Mouse (Mus musculus) liver, embryonic 11.5 days (tissue): ENCODE results near the gene Ybx3. TPM values are rescaled to one million over a fixed set of nuclear protein-coding genes. Genes with fewer than 3 reads are reported as not detected.

Experiments used
- ATAC-seq: fragments of 200-750 bp; cut with Nextera tagmentation; replicated peaks from 2 replicates; pipeline ENCODE4 v1.8.0; 2017; ENCODE audit warnings: moderate number of reproducible peaks, mild to moderate bottlenecking, moderate TSS enrichment, moderate library complexity; ENCODE audit not compliant: low FRiP score
- DNase-seq: peaks from one replicate; pipeline ENCODE4 v3.0.0-alpha.2; 2017; ENCODE audit warnings: low spot score
- H3K27ac ChIP-seq: fragments of 300-500 bp; sonication (generic); 2 replicates; pipeline ENCODE4 v1.5.1; 2014; ENCODE audit warnings: mild to moderate bottlenecking, low read depth, low read length, control low read depth
- H3K27me3 ChIP-seq: fragments of 300-500 bp; sonication (generic); replicated peaks from 2 replicates; pipeline ENCODE4 v1.6.1; 2014; ENCODE audit warnings: low read length, mixed read lengths; ENCODE audit not compliant: control insufficient read depth, insufficient read depth
- H3K36me3 ChIP-seq: fragments of 300-500 bp; sonication (generic); 2 replicates; pipeline ENCODE4 v1.6.1; 2014; ENCODE audit warnings: mild to moderate bottlenecking, low read length, moderate library complexity, mixed read lengths; ENCODE audit not compliant: control insufficient read depth, insufficient read depth
- H3K4me1 ChIP-seq: fragments of 300-500 bp; sonication (generic); replicated peaks from 2 replicates; pipeline ENCODE4 v1.6.1; 2014; ENCODE audit warnings: low read length, mixed read lengths; ENCODE audit not compliant: control insufficient read depth, insufficient read depth
- H3K4me2 ChIP-seq: fragments of 300-500 bp; sonication (generic); 2 replicates; pipeline ENCODE4 v1.6.1; 2014; ENCODE audit warnings: mild to moderate bottlenecking, control low read depth, moderate library complexity
- H3K4me3 ChIP-seq: fragments of 300-500 bp; sonication (generic); 2 replicates; pipeline ENCODE4 v1.5.1; 2014; ENCODE audit warnings: low read depth, low read length, control low read depth
- H3K9ac ChIP-seq: fragments of 300-500 bp; sonication (generic); 2 replicates; pipeline ENCODE4 v1.6.1; 2014; ENCODE audit warnings: low read depth, low read length, control low read depth
- H3K9me3 ChIP-seq: fragments of 300-500 bp; sonication (generic); 2 replicates; pipeline ENCODE4 v1.6.1; 2016; ENCODE audit warnings: low read length, inconsistent platforms, mixed read lengths; ENCODE audit not compliant: control insufficient read depth
- WGBS: fragments of 180-500 bp; shearing (Covaris S2); extraction: QIAGEN DNeasy Blood & Tissue Kit; methylation state at CpG from one replicate; pipeline ENCODE4 v1.1.7; 2014; 5-methylcytosine and 5-hydroxymethylcytosine counted together
- polyA plus RNA-seq: library from polyadenylated mRNA; unstranded; fragments of >200 nt; fragmentation: Nextera tagmentation; extraction: Ambion mirVana; gene quantifications from 2 replicates; pipeline ENCODE4 v1.2.1, GENCODE M21; 2014

The Ybx3 gene
- polyA plus RNA-seq, 1 experiment from 2014 or later, result 125 TPM

DNA sequence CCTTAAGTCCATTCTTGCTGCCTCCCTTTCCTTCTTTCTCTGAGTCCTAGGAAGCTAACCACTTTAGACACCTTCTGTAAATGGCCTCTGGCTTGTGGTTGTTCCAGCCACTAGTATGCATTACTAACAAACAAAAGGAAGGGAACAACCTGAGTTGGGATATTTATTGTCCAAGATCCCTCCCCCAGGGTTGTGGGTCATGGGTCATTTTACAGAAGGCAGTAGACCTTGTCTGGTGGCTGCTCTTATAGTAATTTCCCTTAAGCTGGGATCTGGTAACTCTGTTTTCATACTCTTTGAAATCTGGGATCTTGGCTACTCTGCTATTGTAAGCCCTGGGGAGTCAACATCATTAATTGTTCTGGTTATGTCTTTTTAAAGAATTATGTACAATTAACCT, 18.7 kb upstream of the Ybx3 start:
- Histone ChIP-seq H3K27ac (no peak overlapping the region), H3K4me3 (no peak overlapping the region), H3K36me3 (no peaks in the 10 kb centered on the region), H3K9ac (no peak overlapping the region), H3K4me1 (no peaks in the 10 kb centered on the region), H3K27me3 (no peaks in the 10 kb centered on the region), H3K9me3 (no peaks in the 10 kb centered on the region), H3K4me2 (no peak overlapping the region)
- DNase-seq (no peak), ATAC-seq (no peak)

GRCm38 (mm10) chr6:131405896-131406295, 17.6 kb upstream of the Ybx3 start:
- H3K36me3 ChIP-seq, result no peaks in the 10 kb centered on the region
- no peak overlapping the region for H3K9ac ChIP-seq
- ATAC-seq (no peak), DNase-seq (no peak)
- no peak overlapping the region for H3K4me2 ChIP-seq
- H3K4me3 ChIP-seq, result no peak overlapping the region
- no peaks in the 10 kb centered on the region for H3K4me1 ChIP-seq
- WGBS, result 11% methylated on average over 2 of the region's 2 CpGs
- no peaks in the 10 kb centered on the region for H3K9me3 ChIP-seq
- no peak overlapping the region for H3K27ac ChIP-seq
- no peaks in the 10 kb centered on the region for H3K27me3 ChIP-seq

- no peaks in the 10 kb centered on the region for H3K27me3 ChIP-seq
- H3K9ac ChIP-seq, result no peak overlapping the region
- H3K4me3 ChIP-seq, result no peak overlapping the region
- no peaks in the 10 kb centered on the region for H3K9me3 ChIP-seq
- no peaks in the 10 kb centered on the region for H3K4me1 ChIP-seq
- no peaks in the 10 kb centered on the region for H3K36me3 ChIP-seq
- no peak for DNase-seq
- no peak overlapping the region for H3K27ac ChIP-seq
- no peak overlapping the region for H3K4me2 ChIP-seq
- no peak for ATAC-seq
- 75% methylated on average over 4 of the region's 4 CpGs for WGBS
Measured at GRCm38 (mm10) chr6:131405174-131405573, 16.9 kb upstream of the Ybx3 start.

DNA sequence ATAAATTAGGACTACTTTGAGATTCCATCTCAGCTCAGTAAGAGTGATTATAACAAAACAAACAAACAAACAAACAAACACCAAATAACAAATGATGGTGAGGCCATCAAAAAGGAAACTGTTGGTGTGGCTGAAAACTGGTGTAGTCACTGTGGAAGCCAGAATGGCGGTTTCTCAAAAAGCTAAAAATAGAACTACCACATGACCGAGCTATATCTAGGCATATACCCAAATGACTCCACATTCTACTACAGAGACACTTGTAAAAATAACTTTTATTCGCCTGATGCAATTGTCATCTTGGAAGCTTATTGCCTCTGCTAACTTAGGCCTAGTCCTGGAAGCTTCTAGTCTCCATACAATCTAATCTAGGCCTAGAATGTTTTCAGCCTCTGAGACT, 16.0 kb upstream of the Ybx3 start:
- Histone ChIP-seq H3K4me1 (no peaks in the 10 kb centered on the region), H3K4me2 (no peak overlapping the region), H3K27ac (no peak overlapping the region), H3K9me3 (no peaks in the 10 kb centered on the region), H3K36me3 (no peaks in the 10 kb centered on the region), H3K4me3 (no peak overlapping the region), H3K27me3 (no peaks in the 10 kb centered on the region), H3K9ac (no peak overlapping the region)
- DNase-seq (no peak), ATAC-seq (no peak)
- WGBS, result 54% methylated on average over 3 of the region's 3 CpGs

DNA sequence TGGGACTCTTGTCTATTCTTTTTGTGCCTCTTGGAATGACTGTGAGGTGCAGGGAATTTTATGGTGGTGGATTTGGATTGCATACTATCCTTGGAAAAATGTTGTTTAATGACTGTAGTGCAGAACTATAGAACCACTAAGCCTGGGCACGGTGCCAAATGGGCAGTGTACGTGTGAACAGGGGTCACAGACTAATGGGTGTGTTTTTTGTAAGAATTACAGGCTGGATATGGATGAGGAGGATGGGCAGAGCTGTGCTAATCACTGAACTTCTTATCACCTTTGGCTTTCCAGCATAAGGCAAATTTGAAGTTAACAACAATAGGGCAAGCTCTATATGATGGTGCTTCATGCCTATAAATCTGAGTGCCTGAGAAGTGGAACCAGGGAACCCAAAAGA, 14.8 kb upstream of the Ybx3 start:
- Histone ChIP-seq H3K36me3 (no peaks in the 10 kb centered on the region), H3K4me1 (no peaks in the 10 kb centered on the region), H3K4me2 (no peak overlapping the region), H3K27me3 (no peaks in the 10 kb centered on the region), H3K27ac (no peak overlapping the region), H3K4me3 (no peak overlapping the region), H3K9me3 (no peaks in the 10 kb centered on the region), H3K9ac (no peak overlapping the region)
- no peak for ATAC-seq
- no peak for DNase-seq
- WGBS, result 68% methylated on average over 2 of the region's 2 CpGs

DNA sequence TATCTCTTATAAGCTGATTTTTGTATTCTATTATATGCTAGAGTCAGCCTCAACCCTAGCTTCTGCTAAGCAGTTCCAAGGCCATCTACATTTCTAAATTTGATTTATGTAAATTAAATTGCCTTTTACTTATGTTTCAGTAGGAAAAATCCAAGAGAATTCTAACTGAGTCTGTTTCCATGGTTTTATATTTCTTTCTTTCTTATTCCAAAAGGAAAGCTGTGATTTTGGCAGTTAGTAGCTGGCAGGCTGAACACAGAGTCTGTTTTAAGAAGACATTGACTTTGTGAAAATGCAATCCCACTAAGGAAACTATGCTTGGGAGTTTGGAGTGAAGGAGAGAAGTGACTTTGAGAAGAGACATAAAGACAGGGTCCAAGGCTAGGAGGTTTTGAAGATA, 14.3 kb upstream of the Ybx3 start:
- no peaks in the 10 kb centered on the region for H3K36me3 ChIP-seq
- no peak for ATAC-seq
- H3K27ac ChIP-seq, result no peak overlapping the region
- no peak overlapping the region for H3K4me3 ChIP-seq
- H3K9ac ChIP-seq, result no peak overlapping the region
- no peaks in the 10 kb centered on the region for H3K9me3 ChIP-seq
- no peaks in the 10 kb centered on the region for H3K4me1 ChIP-seq
- no peak for DNase-seq
- no peak overlapping the region for H3K4me2 ChIP-seq
- H3K27me3 ChIP-seq, result no peaks in the 10 kb centered on the region

DNA sequence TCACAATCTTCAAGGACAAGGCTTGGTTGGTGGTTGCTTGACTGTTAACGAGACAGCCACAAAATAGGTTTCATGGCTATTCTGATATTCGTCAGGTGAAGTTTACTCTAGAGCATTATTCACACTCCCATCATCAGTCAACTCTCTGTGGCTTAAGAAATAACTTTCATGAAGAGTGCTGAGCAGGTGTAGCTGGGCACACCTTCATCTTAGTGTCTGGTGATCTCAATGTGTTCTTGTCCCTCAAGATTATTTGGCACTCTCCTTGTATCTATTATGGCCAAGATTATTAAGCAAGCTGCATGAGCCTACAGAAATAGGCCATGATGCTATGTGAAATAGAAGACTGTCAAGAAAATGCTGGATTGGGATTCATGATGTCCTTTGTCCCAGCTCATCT, 13.0 kb upstream of the Ybx3 start:
- no peaks in the 10 kb centered on the region for H3K36me3 ChIP-seq
- H3K9ac ChIP-seq, result no peak overlapping the region
- 70% methylated on average over 2 of the region's 2 CpGs for WGBS
- ATAC-seq (no peak), DNase-seq (no peak)
- H3K9me3 ChIP-seq, result no peaks in the 10 kb centered on the region
- no peak overlapping the region for H3K27ac ChIP-seq
- H3K4me2 ChIP-seq, result no peak overlapping the region
- no peaks in the 10 kb centered on the region for H3K27me3 ChIP-seq
- H3K4me1 ChIP-seq, result no peaks in the 10 kb centered on the region
- no peak overlapping the region for H3K4me3 ChIP-seq

DNA sequence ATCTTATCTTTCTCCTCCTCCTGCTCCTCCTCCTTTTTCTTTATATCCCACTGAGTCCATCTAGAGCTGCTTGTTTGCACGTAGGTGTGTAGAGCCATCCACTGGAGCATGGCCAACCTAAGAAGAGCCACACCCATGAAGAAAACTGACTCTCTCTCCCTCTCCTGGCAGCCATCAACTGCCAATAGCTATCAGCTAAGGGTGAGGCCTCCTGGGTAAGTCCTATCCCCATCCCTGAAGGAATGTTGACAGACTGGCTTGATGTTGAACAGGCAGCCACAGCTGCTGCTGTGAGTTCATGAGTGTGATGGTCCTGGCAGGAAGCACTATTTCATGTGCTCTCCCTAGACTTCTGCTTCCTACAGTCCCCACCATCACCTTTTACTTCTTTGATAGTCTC, 8.4 kb upstream of the Ybx3 start:
- 44% methylated on average over 1 of the region's 1 CpGs for WGBS
- no peak overlapping the region for H3K27ac ChIP-seq
- no peaks in the 10 kb centered on the region for H3K4me1 ChIP-seq
- no peaks in the 10 kb centered on the region for H3K9me3 ChIP-seq
- DNase-seq (no peak), ATAC-seq (peak; percentile 46; the same call in 1 of the 2 replicates)
- H3K36me3 ChIP-seq, result no peaks in the 10 kb centered on the region
- no peak overlapping the region for H3K4me3 ChIP-seq
- H3K27me3 ChIP-seq, result no peaks in the 10 kb centered on the region
- H3K4me2 ChIP-seq, result no peak overlapping the region
- no peak overlapping the region for H3K9ac ChIP-seq

DNA sequence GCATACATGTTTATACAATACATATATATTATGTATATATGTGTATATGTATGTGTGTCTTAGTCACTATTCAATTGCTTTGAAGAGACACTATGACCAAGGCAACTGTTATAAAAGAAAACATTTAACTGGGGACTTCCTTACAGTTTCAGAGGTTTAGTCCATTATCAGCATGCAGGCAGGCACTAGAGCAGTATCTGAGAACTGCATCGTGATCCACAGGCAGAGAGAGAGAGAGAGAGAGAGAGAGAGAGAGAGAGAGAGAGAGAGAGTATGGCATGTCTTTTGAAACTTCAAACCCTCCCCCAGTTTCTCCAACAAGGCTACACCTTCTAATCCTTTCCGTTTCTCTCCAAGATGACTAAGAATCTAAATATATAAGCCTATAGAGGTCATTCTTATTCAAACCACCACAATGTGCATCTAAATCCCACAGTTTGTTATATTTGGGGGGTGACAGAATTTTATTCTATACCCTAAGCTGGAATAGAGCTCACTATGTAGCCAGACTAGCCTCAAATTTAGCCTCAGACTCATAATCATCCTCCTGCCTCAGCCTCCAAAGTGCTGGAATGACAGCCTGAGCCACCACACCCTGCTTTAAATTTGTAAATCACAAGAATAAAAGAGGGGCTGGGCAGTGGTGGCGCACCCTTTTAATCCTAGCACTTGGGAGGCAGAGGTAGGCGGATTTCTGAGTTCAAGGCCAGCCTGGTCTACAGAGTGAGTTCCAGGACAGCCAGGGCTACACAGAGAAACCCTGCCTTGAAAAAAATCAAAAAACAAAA, 5.8 kb upstream of the Ybx3 start:
- no peaks in the 10 kb centered on the region for H3K27me3 ChIP-seq
- ATAC-seq, result peak; percentile 62
- WGBS, result 59% methylated on average over 4 of the region's 4 CpGs

More for the DNA sequence above, 5.8 kb upstream of the Ybx3 start:
- no peaks in the 10 kb centered on the region for H3K9me3 ChIP-seq
- H3K4me3 ChIP-seq, result no peak overlapping the region
- H3K4me2 ChIP-seq, result no peak overlapping the region
- no peaks in the 10 kb centered on the region for H3K4me1 ChIP-seq
- no peak for DNase-seq
- H3K27ac ChIP-seq, result no peak overlapping the region
- no peaks in the 10 kb centered on the region for H3K36me3 ChIP-seq
- no peak overlapping the region for H3K9ac ChIP-seq
